Mouse (Mus musculus) right cerebral cortex, postnatal 4 days (tissue): Measurements from ENCODE around the gene Arhgap11a.

Experiments used
- DNase-seq: peaks from one replicate; pipeline ENCODE4 v3.0.0-alpha.2; 2022

Gene Arhgap11a

GRCm38 (mm10) chr2:113817681-113818606 is 30.5 kb downstream of the Arhgap11a start:
- DNase-seq, result no peak

GRCm38 (mm10) chr2:113807640-113808039 is 40.8 kb downstream of the Arhgap11a start:
- peak; percentile 76 for DNase-seq

- no peak for DNase-seq
These were observed 41.4 kb downstream of the Arhgap11a start for GRCm38 (mm10) chr2:113806851-113807577.

GRCm38 (mm10) chr2:113805765-113806164 is 42.7 kb downstream of the Arhgap11a start:
- no peak for DNase-seq

GRCm38 (mm10) chr2:113803753-113804152 is 44.7 kb downstream of the Arhgap11a start:
- no peak for DNase-seq

- DNase-seq, result no peak
These were observed 47.6 kb downstream of the Arhgap11a start for GRCm38 (mm10) chr2:113800846-113801245.

DNA sequence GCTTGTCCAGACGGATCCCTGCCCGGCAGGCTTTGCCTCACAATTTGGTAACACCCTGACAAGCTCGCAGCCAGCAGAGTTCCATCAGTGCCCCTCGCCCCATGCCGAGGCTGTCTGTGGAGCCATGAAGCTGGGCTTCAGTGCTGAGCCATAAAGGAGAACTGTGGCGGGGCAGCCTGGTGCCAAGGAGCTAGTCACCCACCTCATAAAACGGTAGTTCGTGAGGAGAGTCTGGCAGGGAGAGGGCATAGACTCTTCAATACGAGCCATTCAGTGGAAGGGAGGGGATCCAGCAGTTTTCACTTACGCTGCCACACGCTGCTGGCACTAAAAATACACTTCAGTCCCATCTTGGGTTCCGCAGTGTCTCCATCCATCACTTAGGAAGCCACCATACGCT is 49.9 kb downstream of the Arhgap11a start:
- no peak for DNase-seq

- DNase-seq, result no peak
These were observed 53.3 kb downstream of the Arhgap11a start for GRCm38 (mm10) chr2:113795186-113795585.

- DNase-seq, result no peak
These were observed 54.9 kb downstream of the Arhgap11a start for GRCm38 (mm10) chr2:113793521-113793920.

DNA sequence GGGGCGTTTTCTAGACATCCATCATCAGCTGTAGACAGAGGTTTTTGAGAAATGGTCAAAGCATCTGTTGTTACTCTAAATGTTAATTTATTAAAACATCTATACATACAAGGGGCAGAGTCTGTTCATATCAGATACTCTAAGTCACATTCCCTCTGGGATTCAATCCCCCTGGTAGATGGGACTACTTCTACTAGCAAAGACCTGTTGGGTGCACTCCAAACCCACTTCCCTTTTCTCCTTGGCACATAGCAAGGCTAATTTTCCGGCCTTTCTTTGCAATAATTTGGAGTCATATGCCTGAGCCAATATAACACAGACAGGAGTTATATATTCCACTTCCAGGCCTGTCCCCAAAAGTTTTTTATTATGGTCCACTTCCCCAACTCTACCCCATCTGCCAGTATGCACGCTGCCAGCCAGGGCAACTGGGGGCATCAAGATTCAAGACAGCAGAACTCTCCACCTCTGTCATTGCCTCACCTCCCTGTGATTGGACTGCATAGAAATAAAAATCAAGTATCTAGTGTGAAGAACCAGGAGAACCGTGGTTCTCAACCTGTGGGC is 59.6 kb downstream of the Arhgap11a start:
- DNase-seq, result no peak

DNA sequence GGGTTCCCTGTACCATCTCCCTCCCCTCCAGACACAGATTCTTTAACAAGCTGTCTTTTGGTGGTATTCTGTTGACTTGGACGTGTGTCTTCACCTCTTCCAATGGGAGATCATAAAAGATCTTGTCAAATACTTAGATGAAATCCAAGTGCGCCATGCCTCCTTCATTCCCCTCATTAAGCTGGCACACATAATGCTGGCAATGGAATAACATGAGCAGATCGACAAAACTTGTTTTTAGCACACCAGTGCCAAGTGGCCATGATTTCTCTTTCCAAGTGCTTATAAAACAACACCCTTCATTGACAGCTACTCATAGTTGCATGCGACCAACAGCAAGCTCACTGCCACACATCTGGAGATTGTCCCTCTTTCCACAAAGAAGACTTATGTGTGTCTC is 60.6 kb downstream of the Arhgap11a start:
- no peak for DNase-seq

- DNase-seq, result no peak
These were observed 63.6 kb downstream of the Arhgap11a start for GRCm38 (mm10) chr2:113784851-113785250.

DNA sequence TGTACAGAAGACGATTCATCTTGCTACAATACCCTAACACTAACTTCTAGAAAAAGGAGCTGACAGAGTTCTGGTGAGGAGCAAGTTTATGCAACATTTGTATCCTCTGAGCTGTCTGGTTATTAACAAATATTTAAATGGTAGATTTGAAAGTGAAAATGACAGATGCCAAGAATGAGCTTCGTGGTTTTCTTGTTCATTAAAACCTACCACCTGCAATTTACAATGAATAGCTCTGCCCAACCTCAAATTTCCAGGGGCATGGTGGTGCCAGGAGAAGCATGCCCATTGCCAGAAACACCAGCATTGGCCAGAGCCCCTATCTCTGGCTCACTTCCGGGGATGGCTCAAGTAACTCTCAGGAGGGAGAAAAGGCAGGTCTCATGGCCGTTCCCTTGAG is 66.9 kb downstream of the Arhgap11a start:
- no peak for DNase-seq
